Mouse (Mus musculus) kidney, adult 11 months (tissue): ENCODE measurements at regions not wholly inside any gene's neighbourhood (a gene's known extent, or its start where the extent isn't known, plus 50 kb on each side); places are given as distances from the start of the nearest gene placed in this dataset.

ENCODE experiments used
- DNase-seq: peaks from one replicate; pipeline ENCODE4 v3.0.0; 2022

DNA sequence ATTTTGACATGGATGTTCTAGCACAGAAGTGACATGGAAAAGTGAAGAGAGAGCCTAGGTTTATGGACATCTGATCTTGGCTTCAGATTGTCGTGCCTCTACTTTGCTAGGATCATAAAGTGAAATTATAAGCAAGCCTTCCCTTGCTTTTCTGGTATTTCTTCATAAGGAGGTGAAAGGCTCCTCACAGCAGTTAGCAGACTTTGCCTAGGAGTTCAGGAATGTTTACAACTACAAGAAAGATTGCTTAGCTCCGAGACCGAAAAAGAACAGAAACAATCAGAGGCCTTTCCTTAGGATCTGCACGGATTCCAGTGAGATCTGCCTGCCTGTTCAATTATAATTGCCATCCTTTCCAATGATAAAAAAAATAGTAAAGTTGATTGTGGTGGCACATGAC lies 67.8 kb upstream of the Marcks start:
- no peak for DNase-seq

DNA sequence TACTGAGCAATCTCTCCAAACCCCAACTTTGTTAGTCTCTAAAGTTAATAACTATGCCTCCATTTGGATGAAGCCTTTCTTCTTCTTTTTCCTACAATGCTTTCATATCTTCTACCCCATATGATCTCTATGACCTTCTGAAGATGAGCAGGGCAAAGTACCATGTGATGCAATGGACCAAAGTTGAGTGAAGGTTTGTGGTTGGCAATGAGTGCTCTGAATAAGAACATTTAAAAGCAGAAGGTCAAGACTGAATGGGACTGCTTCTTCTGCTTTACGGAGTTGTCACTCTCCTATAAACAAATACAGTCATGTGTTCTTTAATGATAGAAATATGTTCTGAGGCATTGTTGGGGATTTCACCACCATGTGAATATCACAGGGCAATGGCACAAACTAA lies 65.0 kb upstream of the Marcks start:
- no peak for DNase-seq

DNA sequence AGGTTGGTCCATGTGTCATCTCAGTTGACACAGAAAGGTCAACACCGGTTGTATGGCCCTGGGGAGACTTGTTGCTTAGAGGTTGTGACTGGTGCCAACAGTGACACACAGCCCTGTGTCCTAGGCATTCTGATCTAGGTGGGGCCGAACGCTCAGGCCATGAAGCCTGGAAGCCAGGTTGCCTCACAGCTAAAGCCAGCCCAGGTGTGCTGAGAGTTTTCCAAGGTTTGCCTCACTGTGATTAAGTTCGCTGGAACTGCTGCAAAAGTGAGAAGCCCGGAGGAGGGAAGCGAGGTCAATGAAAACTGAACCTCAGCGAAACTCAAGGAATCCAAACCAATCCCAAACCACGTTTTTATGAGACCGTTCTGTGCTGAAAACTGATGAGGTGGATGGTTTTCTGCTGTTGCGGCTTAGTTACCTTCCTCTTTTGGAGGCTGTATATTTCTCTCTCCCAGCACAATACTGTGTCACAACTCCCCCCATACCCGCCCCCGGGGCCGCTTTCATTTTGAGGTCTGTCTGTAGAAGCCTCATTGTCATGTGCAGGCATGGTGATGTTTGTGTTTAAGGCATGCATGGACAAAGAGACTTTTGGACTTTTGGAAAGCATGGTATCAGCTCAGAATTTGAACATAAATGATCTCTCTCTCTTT lies 56.2 kb upstream of the Marcks start:
- DNase-seq, result no peak

DNA sequence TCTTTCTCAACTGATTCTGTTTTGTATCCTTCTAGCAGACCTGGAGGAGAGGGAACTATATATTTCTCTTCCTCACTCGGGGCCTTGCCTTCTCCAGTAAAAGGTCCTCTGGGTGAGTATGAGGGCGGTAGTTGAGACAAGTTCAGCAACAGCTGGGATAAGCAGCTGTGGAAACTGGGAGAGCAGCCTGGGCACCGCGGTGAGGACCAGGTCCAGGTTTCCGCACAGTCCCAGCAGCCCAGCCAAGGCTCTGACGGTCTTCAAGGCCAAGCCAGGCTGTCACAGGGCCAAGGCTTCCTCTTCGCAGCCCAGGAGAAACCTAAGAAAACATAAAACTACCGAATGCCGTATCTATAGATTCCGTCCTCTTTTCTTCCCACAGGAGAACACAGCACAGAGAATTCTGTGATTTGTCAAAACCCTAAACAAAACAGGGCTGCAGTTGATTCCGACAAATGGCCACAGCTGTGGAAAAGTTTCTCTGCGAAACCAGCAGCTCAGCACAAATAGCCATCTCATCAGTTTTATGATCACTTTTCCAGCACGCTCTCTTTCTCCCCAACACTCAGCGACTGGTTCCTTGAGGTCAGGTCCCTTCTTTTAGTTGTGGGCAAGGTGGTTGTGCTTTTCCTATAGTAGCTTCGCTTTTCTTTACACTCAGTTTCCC lies 55.5 kb upstream of the Marcks start:
- no peak for DNase-seq

DNA sequence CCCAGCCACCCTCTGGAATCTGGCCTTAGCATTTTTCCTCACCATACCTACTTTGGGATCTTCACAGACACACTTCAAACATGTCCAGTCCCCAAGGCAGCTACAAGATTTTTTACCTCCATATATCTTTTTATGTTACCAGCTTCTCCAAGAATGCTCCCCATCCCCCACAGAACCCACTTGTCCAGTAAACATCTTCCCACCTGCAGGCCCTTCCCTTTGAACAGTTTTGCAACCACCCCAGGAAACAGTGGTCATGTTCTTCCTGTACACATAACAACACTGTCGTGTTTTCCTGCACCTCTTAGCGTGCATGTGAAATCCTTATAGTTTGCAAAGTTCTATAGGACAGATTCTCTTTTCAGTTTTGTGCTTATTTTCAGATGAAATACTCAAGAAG lies 53.9 kb upstream of the Marcks start:
- DNase-seq, result no peak

DNA sequence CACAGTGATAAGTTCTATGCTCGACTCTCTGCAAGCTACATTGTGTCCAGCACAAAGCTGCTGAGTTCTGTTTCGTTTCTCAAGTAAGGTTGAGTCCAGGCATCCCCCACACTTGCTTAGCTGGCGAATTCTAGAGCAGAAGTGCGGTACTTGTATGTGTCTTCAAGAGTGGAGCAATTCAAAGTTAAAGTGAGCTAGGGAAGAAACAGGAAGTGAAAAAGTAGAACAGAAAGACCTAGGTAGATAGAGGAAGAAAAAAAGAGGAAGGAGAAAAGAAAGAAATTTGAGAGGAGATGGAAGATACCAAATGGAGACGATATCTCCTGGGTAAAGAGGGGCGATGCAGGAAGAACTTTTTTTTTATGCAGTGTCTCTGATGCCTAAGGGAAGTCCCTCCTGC lies 51.4 kb upstream of the Marcks start:
- DNase-seq, result no peak
